ENCODE assay signal across 8 mouse cellular contexts in the genomic region with DNA sequence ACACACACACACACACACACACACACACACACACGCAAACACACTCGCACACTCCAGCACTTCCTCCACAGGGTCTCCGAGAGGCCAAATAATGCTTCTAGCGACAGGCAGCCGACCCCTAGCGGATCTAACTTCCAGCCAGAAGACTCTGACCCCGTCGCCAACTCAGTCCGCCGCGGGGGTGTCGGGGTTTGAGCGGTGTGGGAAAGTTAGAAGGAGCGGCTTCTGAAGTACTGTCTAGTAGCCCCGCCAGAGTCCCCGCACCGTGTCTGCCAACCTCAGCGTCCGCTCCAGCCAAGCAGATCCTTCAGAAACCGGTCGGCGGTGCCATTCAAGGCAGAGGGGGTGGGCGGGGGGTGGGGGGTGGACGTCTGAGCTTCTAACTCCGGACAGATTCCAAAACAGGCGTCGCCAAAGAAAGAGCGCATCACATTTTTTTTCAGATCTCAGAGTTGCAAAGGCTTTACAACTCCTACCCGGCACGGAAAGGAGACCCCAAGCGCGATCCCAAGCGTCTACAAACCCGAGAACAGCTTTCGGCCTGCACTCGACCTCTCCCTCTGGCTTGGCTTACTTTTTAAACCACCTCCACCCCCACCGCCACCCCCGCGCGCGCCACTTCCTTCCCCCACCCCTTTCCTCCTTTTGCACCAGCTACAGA. TPM values are rescaled to one million over a fixed set of nuclear protein-coding genes. Genes with fewer than 3 reads are reported as not detected.
DNase-seq lines count a peak whose midpoint lies in the region; ATAC-seq and TF ChIP-seq lines count a peak whose summit lies in the region.

No protein-coding gene starts in this region.

- DNase-seq in testis, postnatal 14 days (ENCODE audit: low spot score), result no peak
- no peak for DNase-seq in hindbrain, embryonic 14.5 days (ENCODE audit: low spot score)
- DNase-seq in liver, adult 2 months (ENCODE audit: extremely low read depth, low read depth, low spot score), result no peak
- no peak for DNase-seq in frontal cortex, postnatal 25 days (ENCODE audit: low spot score in 2 of 2)

- no peak overlapping the region for H3ac ChIP-seq in myocyte (ENCODE audit: control insufficient read depth, insufficient read length)

- under 1% methylated on average over 41 of the region's 41 CpGs for WGBS in forebrain, embryonic 15.5 days
- under 1% methylated on average over 37 of the region's 41 CpGs for WGBS in hindbrain, embryonic 14.5 days
- WGBS in liver, adult 2 months, result under 1% methylated on average over 41 of the region's 41 CpGs

- no peak overlapping the region for H3K9ac ChIP-seq in forebrain, embryonic 15.5 days (replicated peaks)
- peak overlapping the region; percentile 51 for H3K9ac ChIP-seq in hindbrain, embryonic 14.5 days
- H3K9ac ChIP-seq in liver, adult 2 months (ENCODE audit: low read depth, low read length), result peak overlapping the region; percentile 64

- peak overlapping the region; percentile 50 for H3K4me3 ChIP-seq in testis, adult 2 months (ENCODE audit: control insufficient read depth, low read depth, low read length)
- peak overlapping the region; percentile 51 for H3K4me3 ChIP-seq in forebrain, embryonic 15.5 days
- H3K4me3 ChIP-seq in hindbrain, embryonic 14.5 days (replicated peaks; ENCODE audit: low read length), result peak overlapping the region; percentile 55
- peak overlapping the region; percentile 67 for H3K4me3 ChIP-seq in liver, adult 2 months (ENCODE audit: insufficient read depth, low read depth, low read length)
- H3K4me3 ChIP-seq in myocyte, result no peak overlapping the region

- no peak for TF ChIP-seq CTCF in testis, adult 2 months (IDR thresholded peaks at IDR 0.05; ENCODE audit: control insufficient read depth, insufficient read depth, insufficient replicate concordance, low read depth, low read length)
- no peak for TF ChIP-seq CTCF in liver, adult 2 months (IDR thresholded peaks at IDR 0.05; ENCODE audit: low read depth, low read length)

- peaks cover 6% of the 10 kb centered on the region for H3K27me3 ChIP-seq in testis, adult 2 months (ENCODE audit: control insufficient read depth, insufficient read depth, low read length)
- H3K27me3 ChIP-seq in forebrain, embryonic 15.5 days, result peaks cover 89% of the 10 kb centered on the region
- H3K27me3 ChIP-seq in hindbrain, embryonic 14.5 days (ENCODE audit: control insufficient read depth, insufficient read depth, low read length), result peaks cover 91% of the 10 kb centered on the region
- H3K27me3 ChIP-seq in liver, adult 2 months (ENCODE audit: control insufficient read depth, insufficient read depth, low read length), result 0 out of 2 replicates have a peak, but pooled peaks cover 2% of the 10 kb centered on the region
- H3K27me3 ChIP-seq in myocyte (ENCODE audit: control insufficient read depth, insufficient read depth, insufficient read length), result peaks cover 35% of the 10 kb centered on the region

- TF ChIP-seq POLR2A in testis, adult 2 months (IDR thresholded peaks at IDR 0.05; ENCODE audit: control insufficient read depth, low read depth, low read length), result no peak
- no peak for TF ChIP-seq POLR2A in liver, adult 2 months (IDR thresholded peaks at IDR 0.05; ENCODE audit: extremely low read depth, insufficient read depth, low read length)
- TF ChIP-seq POLR2A in myocyte (IDR thresholded peaks at IDR 0.05; ENCODE audit: insufficient read length, low read depth), result no peak

- no peaks in the 10 kb centered on the region for H3K9me3 ChIP-seq in forebrain, embryonic 15.5 days
- H3K9me3 ChIP-seq in hindbrain, embryonic 14.5 days (ENCODE audit: control insufficient read depth, low read length), result no peaks in the 10 kb centered on the region

- H3K36me3 ChIP-seq in testis, adult 2 months (ENCODE audit: control insufficient read depth, insufficient read depth, low read length), result no peaks in the 10 kb centered on the region
- H3K36me3 ChIP-seq in forebrain, embryonic 15.5 days, result no peaks in the 10 kb centered on the region
- no peaks in the 10 kb centered on the region for H3K36me3 ChIP-seq in hindbrain, embryonic 14.5 days (replicated peaks; ENCODE audit: control insufficient read depth, insufficient read depth)
- no peaks in the 10 kb centered on the region for H3K36me3 ChIP-seq in liver, adult 2 months (ENCODE audit: control insufficient read depth, insufficient read depth, low read length)
- no peaks in the 10 kb centered on the region for H3K36me3 ChIP-seq in myocyte (ENCODE audit: control insufficient read depth, insufficient read depth)

- H3K79me2 ChIP-seq in liver, adult 2 months (ENCODE audit: control insufficient read depth, insufficient read depth, low read length), result no peaks in the 10 kb centered on the region
- H3K79me2 ChIP-seq in myocyte (ENCODE audit: control insufficient read depth, insufficient read depth), result no peaks in the 10 kb centered on the region

- peak; percentile 17 for ATAC-seq in forebrain, embryonic 15.5 days (replicated peaks)
- peak; percentile 7; the same call in 1 of the 2 replicates for ATAC-seq in hindbrain, embryonic 14.5 days (ENCODE audit: low FRiP score)
- no peak for ATAC-seq in inflammation-experienced regulatory T-cells, adult 6 months

- peak overlapping the region; percentile 19 for H3K27ac ChIP-seq in testis, adult 2 months (ENCODE audit: control insufficient read depth, insufficient read depth, low read depth, low read length)
- no peak overlapping the region for H3K27ac ChIP-seq in forebrain, embryonic 15.5 days (replicated peaks)
- H3K27ac ChIP-seq in hindbrain, embryonic 14.5 days, result no peak overlapping the region
- peak overlapping the region; percentile 50 for H3K27ac ChIP-seq in liver, adult 2 months (replicated peaks; ENCODE audit: insufficient read depth, low read depth, low read length)

- H3K4me1 ChIP-seq in testis, adult 2 months (ENCODE audit: control insufficient read depth, insufficient read depth, low read length), result peaks cover 27% of the 10 kb centered on the region
- peaks cover 50% of the 10 kb centered on the region for H3K4me1 ChIP-seq in forebrain, embryonic 15.5 days
- H3K4me1 ChIP-seq in hindbrain, embryonic 14.5 days (replicated peaks; ENCODE audit: control insufficient read depth, insufficient read depth, low read length), result peaks cover 39% of the 10 kb centered on the region
- peaks cover 6% of the 10 kb centered on the region; the same call in 1 of the 2 replicates for H3K4me1 ChIP-seq in liver, adult 2 months (ENCODE audit: control insufficient read depth, insufficient read depth, low read length)

- H3K4me2 ChIP-seq in forebrain, embryonic 15.5 days (replicated peaks), result peak overlapping the region; percentile 69
- H3K4me2 ChIP-seq in hindbrain, embryonic 14.5 days (replicated peaks), result peak overlapping the region; percentile 93
- H3K4me2 ChIP-seq in myocyte (ENCODE audit: low read depth), result peak overlapping the region; percentile 69

TF ChIP-seq in myocyte, 11 proteins besides CTCF, POLR2A, EP300 and RAD21:
- TF ChIP-seq CEBPB (IDR thresholded peaks at IDR 0.05; ENCODE audit: insufficient read depth, poor library complexity, severe bottlenecking) (no peak), POLR2AphosphoS2 (IDR thresholded peaks at IDR 0.05; ENCODE audit: insufficient read length, low read depth) (no peak), SRF (IDR thresholded peaks at IDR 0.05; ENCODE audit: control insufficient read depth, insufficient read length, low read depth) (no peak), E2F4 (IDR thresholded peaks at IDR 0.05; ENCODE audit: insufficient read depth) (no peak), MYOD1 (IDR thresholded peaks at IDR 0.05; ENCODE audit: control insufficient read depth in 1 of 3, insufficient read length in 2 of 3, low read depth in 2 of 3) (no peak), REST (IDR thresholded peaks at IDR 0.05; ENCODE audit: insufficient read depth, insufficient read length) (no peak), TCF3 (IDR thresholded peaks at IDR 0.05; ENCODE audit: insufficient read length, low read depth) (no peak), USF1 (IDR thresholded peaks at IDR 0.05; ENCODE audit: low read depth) (no peak), MYOG (IDR thresholded peaks at IDR 0.05; ENCODE audit: control insufficient read depth in 1 of 3, insufficient read depth in 1 of 3, insufficient read length in 2 of 3, low read depth in 2 of 3) (no peak), TCF12 (IDR thresholded peaks at IDR 0.05; ENCODE audit: insufficient read depth, poor library complexity, severe bottlenecking) (no peak), MAX (IDR thresholded peaks at IDR 0.05; ENCODE audit: low read depth) (no peak)

RNA-seq across cellular contexts. Expression of gene Bmp4, which starts 2.5 kb away (rescaled TPM):
- 5.0 and 5.7 TPM in 2 replicates for polyA plus RNA-seq in testis, adult 2 months (2012; rRNA removed)
- polyA plus RNA-seq in forebrain, embryonic 15.5 days (2015; fragmentation: Nextera tagmentation; extraction: Ambion mirVana), result 3.0 and 5.0 TPM in 2 replicates
- 1.9 and 3.6 TPM in 2 replicates for polyA plus RNA-seq in hindbrain, embryonic 14.5 days (2014; fragmentation: Nextera tagmentation; extraction: Ambion mirVana)
- 1.8 and 10.5 TPM in 2 replicates for total RNA-seq in liver, adult 2 months (2014; rRNA removed)
- 5.2 and 10.0 TPM in 2 replicates for polyA plus RNA-seq in liver, adult 2 months (2012; rRNA removed)
- polyA plus RNA-seq in myocyte (2012; fragmentation: generic; extraction: Trizol), result 0.02 TPM
- polyA plus RNA-seq in inflammation-experienced regulatory T-cells, adult 6 months (2017; shearing (Covaris generic)), result not detected

RNA-seq across cellular contexts. Expression of gene Gm15217, which starts 8.7 kb away (rescaled TPM):
- polyA plus RNA-seq in testis, adult 2 months (2012; rRNA removed), result not detected in 2 replicates
- polyA plus RNA-seq in forebrain, embryonic 15.5 days (2015; fragmentation: Nextera tagmentation; extraction: Ambion mirVana), result not detected in 2 replicates
- polyA plus RNA-seq in hindbrain, embryonic 14.5 days (2014; fragmentation: Nextera tagmentation; extraction: Ambion mirVana), result not detected in 2 replicates
- total RNA-seq in liver, adult 2 months (2014; rRNA removed), result not detected in 2 replicates
- not detected in 2 replicates for polyA plus RNA-seq in liver, adult 2 months (2012; rRNA removed)
- polyA plus RNA-seq in myocyte (2012; fragmentation: generic; extraction: Trizol), result not detected
- polyA plus RNA-seq in inflammation-experienced regulatory T-cells, adult 6 months (2017; shearing (Covaris generic)), result not detected

Comparison
In these comparisons a context has a peak if more than half of its experiments do, and no peak if none do; other contexts are left out.
1. H3K27ac ChIP-seq: peak in testis, adult 2 months (single experiment) and liver, adult 2 months (single experiment); none in forebrain, embryonic 15.5 days (single experiment) and hindbrain, embryonic 14.5 days (single experiment).
2. Peak in every context shown above with its lines, with median percentiles within 50 percentile points of each other: H3K4me2 ChIP-seq.